Mouse (Mus musculus) G1E (cell line): Measurements from ENCODE around the gene Filip1. TPM values are rescaled to one million over a fixed set of nuclear protein-coding genes. Genes with fewer than 3 reads are reported as not detected.
"Not testable (repeated sequence)": the region's sequence is repeated elsewhere in the genome, so short reads cannot be mapped to it uniquely, and the experiment has no call there.

Source experiments
- ATAC-seq: 2 replicates; pipeline ENCODE4 v1.8.0; 2016; ENCODE audit warnings: mild to moderate bottlenecking; ENCODE audit not compliant: insufficient number of reproducible peaks, poor library complexity, low FRiP score, severe bottlenecking; ENCODE audit errors: extremely low read depth
- DNase-seq: peaks from one replicate; pipeline ENCODE4 v3.0.0; 2012; ENCODE audit warnings: low spot score
- H3K27me3 ChIP-seq: 2 replicates; pipeline ENCODE4 v1.6.1; 2012; ENCODE audit warnings: mild to moderate bottlenecking, low read length, inconsistent platforms; ENCODE audit not compliant: insufficient read depth
- H3K36me3 ChIP-seq: replicated peaks from 2 replicates; pipeline ENCODE3; 2012; ENCODE audit warnings: mild to moderate bottlenecking, inconsistent platforms
- H3K4me1 ChIP-seq: 2 replicates; pipeline ENCODE4 v1.6.1; 2012; ENCODE audit warnings: low read depth, low read length, inconsistent platforms, mixed read lengths; ENCODE audit not compliant: insufficient read depth
- H3K4me3 ChIP-seq: 2 replicates; pipeline ENCODE4 v1.5.1; 2012; ENCODE audit warnings: low read depth, mild to moderate bottlenecking, inconsistent platforms, low read length, moderate library complexity, mixed read lengths
- H3K9me3 ChIP-seq: replicated peaks from 2 replicates; pipeline ENCODE4 v1.6.1; 2012; ENCODE audit warnings: inconsistent platforms
- CTCF ChIP-seq: IDR thresholded peaks from 2 replicates; pipeline ENCODE4 v1.5.1; 2012; ENCODE audit warnings: low read depth, low read length, inconsistent platforms, mixed read lengths
- GATA1 ChIP-seq: IDR thresholded peaks from 2 replicates; pipeline ENCODE4 v1.6.1; 2012; ENCODE audit warnings: borderline replicate concordance, low read length, inconsistent platforms, mixed read lengths
- GATA2 ChIP-seq: IDR thresholded peaks from 2 replicates; pipeline ENCODE4 v1.6.1; 2012; ENCODE audit warnings: low read depth, low read length, inconsistent platforms, borderline replicate concordance
- POLR2AphosphoS5 ChIP-seq: IDR thresholded peaks from 2 replicates; pipeline ENCODE4 v1.6.1; 2012; ENCODE audit warnings: low read depth, low read length, inconsistent platforms; ENCODE audit not compliant: insufficient replicate concordance
- TAL1 ChIP-seq: conservative IDR thresholded peaks from 2 replicates; pipeline ENCODE4 v1.6.1; 2012; ENCODE audit warnings: low read depth, low read length, inconsistent platforms, mixed read lengths
- polyA plus RNA-seq: library from polyadenylated mRNA; stranded (reverse); fragments of >175 nt; gene quantifications from 2 replicates; pipeline ENCODE4 v1.2.3, GENCODE M21; 2012
- total RNA-seq, 2 experiments: library from RNA; stranded (forward) in 1 of 2; stranded (reverse) in 1 of 2; fragments of 200-1000 nt in 1 of 2; fragments of >200 nt in 1 of 2; fragmentation: Nextera tagmentation in 1 of 2; gene quantifications; 2 replicates each; pipeline ENCODE4 v1.2.3; 2014 to 2017

Gene Filip1
- total RNA-seq (2014; fragmentation: Nextera tagmentation) (0.24 TPM in 1 of 2 replicates, not detected in the other), total RNA-seq (2017) (0.11 and 0.12 TPM in 2 replicates), polyA plus RNA-seq (0.01 TPM in 1 of 2 replicates, not detected in the other)

DNA sequence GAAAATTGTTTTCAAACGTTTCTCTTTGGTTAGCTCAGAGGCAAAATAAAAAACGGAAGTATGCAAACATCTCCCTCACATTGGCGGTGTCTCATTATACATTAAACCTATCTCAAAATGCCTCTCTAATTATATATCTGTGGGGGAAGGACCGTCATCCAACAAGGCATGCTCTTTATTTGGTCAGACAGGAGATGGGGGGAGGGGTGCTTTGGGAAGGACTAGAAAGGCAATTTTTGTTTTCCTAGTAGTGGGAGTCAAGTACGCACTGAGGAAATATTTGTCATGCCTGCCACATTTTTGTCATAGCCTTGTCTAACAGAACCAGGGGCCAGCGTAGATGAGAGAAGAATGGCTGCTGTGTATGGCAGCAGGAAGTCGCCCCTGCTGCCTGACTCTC lies at the start of gene Filip1:
Gene Filip1, minus strand, starts transcription at position 101 of the 400 bp plus-strand sequence.
- H3K4me3 ChIP-seq, result no peak within 1 kb of the TSS
- peaks cover 2% of the 10 kb centered on the region; the same call in 1 of the 2 replicates for H3K27me3 ChIP-seq
- H3K4me1 ChIP-seq, result no peaks in the 10 kb centered on the region
- H3K36me3 ChIP-seq, result no peaks in the 10 kb centered on the region
- ATAC-seq, result no peak
- H3K9me3 ChIP-seq, result no peaks in the 10 kb centered on the region
- no peak for TF ChIP-seq GATA1
- no peak for TF ChIP-seq POLR2AphosphoS5
- no peak for TF ChIP-seq CTCF
- TF ChIP-seq TAL1, result no peak
- DNase-seq, result no peak

DNA sequence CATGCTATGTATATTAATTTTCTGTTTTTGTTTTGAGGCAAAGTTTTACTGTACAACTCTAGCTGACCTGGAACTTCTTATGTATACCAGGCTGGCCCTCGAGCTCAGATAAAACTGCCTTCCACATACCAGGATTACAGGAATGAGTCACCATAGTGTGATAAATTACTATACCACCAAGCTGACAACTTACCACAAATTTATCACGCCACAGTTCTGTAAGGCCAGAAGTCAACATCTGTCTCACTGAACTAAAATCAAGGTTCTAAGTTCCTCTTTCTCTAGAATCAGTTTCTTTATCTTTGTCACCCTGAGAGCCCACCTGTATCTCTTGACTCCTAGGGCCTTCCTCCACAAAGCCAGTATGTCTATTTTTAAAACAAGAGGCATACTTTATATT lies 45.0 kb upstream of the Filip1 start:
- DNase-seq, result peak; percentile 23
- peak; percentile 91 for ATAC-seq
- peaks cover 17% of the 10 kb centered on the region for H3K4me1 ChIP-seq
- TF ChIP-seq POLR2AphosphoS5 (no peak), TAL1 (peak; percentile 57)
- peaks cover 6% of the 10 kb centered on the region for H3K9me3 ChIP-seq
- H3K4me3 ChIP-seq, result no peak overlapping the region
- no peaks in the 10 kb centered on the region for H3K36me3 ChIP-seq
- peaks cover 7% of the 10 kb centered on the region; the same call in 1 of the 2 replicates for H3K27me3 ChIP-seq

DNA sequence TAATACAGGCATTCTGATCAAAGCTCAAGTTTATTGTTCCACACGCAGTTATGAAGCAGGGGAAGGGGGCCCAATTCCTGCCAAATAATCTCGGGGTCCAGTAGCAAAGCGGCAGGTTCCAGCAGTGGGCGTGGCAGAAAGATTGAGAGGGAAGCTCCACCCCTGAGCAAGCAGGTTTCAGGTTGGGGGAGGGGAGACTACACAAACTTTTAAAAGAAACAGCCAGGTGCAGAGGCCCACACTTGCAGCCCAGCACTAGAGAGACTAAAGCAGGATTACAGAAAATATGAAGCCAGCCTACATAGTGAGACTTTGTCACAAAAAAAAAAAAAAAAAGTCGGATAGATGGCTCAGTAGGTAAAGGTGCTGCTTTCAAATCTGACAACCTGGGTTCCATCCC lies 40.3 kb upstream of the Filip1 start:
- Histone ChIP-seq H3K4me3 (no peak overlapping the region), H3K27me3 (peaks cover 4% of the 10 kb centered on the region; the same call in 1 of the 2 replicates), H3K4me1 (peaks cover 11% of the 10 kb centered on the region), H3K36me3 (no peaks in the 10 kb centered on the region), H3K9me3 (peaks cover 6% of the 10 kb centered on the region)
- TF ChIP-seq TAL1 (no peak), POLR2AphosphoS5 (no peak), GATA1 (no peak)
- no peak for ATAC-seq
- no peak for DNase-seq

DNA sequence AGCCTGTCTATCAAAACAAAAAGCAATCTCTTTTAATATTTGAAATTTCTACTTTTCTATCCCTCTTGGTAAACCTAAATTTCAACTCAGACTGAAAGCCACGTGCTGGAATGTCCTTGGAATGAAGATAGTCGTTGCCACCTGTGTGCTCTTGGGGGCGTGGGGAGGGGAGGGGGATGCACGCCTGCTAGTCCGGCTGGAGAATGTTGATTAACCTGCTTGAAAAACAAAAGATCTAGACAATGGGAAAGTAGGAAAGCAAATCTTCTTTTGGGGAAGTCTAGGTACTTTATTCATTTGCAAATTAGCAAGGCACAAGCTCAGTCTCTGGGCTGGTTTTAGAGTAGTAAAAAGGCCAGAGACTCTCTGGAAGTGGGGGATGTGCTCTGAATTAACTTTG lies 36.6 kb upstream of the Filip1 start:
- not testable (repeated sequence) for H3K27me3 ChIP-seq, ATAC-seq, H3K4me3 ChIP-seq, H3K36me3 ChIP-seq, DNase-seq, H3K9me3 ChIP-seq, H3K4me1 ChIP-seq

DNA sequence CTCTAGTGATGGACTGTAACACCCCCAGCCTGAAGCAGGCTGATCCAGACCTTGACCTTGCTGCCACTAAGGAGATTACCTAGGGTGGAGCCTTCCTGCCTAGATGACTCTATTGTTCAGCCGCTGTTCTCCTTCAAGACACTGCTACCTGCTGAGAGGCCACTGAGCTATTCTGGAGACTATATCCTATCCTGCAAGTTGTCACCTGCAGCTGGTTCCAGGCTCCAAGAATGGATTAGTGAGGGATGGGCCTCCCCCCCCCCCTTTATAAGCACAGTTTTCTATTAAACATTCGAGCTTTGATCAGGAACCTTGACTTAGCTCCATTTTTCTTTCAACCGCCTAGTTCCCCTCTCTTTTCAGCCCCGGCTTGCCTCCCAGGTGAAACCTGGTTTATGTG lies 31.6 kb upstream of the Filip1 start:
- H3K36me3 ChIP-seq, DNase-seq: not testable (repeated sequence)

DNA sequence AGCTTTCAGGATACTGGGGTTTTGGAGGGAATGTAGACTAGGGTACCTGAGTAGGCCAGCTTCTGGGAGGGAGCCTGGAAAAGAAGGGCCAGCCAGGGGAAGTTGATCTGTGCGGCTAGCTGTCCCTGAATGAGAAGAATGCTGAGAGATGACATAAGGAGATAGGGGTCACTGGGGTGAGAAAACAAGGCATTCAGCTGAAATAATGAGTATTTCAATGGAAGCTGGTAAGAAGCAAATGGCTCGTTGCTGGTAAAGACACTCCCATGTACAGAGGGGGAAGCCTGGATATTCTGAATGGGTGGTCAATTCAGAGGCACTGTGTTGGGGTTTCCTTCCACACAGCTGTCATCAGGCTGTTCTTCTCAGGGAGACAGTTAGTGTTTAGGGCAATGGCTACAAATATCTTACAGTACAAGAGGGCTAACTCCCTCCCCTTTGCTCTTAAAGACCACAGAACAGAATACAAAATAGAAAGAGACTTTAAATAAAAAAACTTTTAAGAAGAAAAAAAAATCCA lies 26.7 kb upstream of the Filip1 start:
- H3K9me3 ChIP-seq, result peaks cover 6% of the 10 kb centered on the region
- no peaks in the 10 kb centered on the region for H3K36me3 ChIP-seq
- ATAC-seq (no peak), DNase-seq (no peak)
- H3K4me3 ChIP-seq, result no peak overlapping the region
- H3K4me1 ChIP-seq, result no peaks in the 10 kb centered on the region
- peaks cover 10% of the 10 kb centered on the region for H3K27me3 ChIP-seq
- no peak for TF ChIP-seq CTCF
- TF ChIP-seq POLR2AphosphoS5, result no peak
- no peak for TF ChIP-seq GATA2
- TF ChIP-seq TAL1, result no peak
- no peak for TF ChIP-seq GATA1

More for the DNA sequence above, 31.6 kb upstream of the Filip1 start:
- H3K4me1 ChIP-seq, H3K9me3 ChIP-seq, H3K4me3 ChIP-seq, H3K27me3 ChIP-seq, ATAC-seq: not testable (repeated sequence)

DNA sequence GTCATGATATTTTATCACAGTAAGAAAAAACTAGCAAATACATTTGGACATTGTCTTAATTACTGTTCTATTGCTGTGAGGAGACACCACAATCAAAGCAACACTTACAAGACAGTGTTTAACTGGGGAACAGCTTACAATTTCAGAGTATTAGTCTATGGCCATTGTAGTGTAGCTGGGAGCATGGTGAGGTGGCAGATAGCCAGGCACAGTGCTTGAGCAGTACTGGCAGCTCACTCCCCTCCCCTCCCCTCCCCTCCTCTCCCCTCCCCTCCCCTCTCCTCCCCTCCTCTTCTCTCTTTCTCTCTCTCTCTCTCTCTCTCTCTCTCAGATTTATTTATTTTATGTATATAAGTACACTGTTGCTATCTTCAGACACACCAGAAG lies 25.3 kb upstream of the Filip1 start:
- no peak for TF ChIP-seq GATA1
- no peak for ATAC-seq

More for the DNA sequence above, 25.3 kb upstream of the Filip1 start:
- Histone ChIP-seq H3K4me1 (no peaks in the 10 kb centered on the region), H3K9me3 (peaks cover 3% of the 10 kb centered on the region), H3K36me3 (no peaks in the 10 kb centered on the region), H3K27me3 (peaks cover 5% of the 10 kb centered on the region; the same call in 1 of the 2 replicates), H3K4me3 (no peak overlapping the region)
- no peak for DNase-seq
